Mouse (Mus musculus): ENCODE data around the gene Dpp4. TPM values are rescaled to one million over a fixed set of nuclear protein-coding genes. Genes with fewer than 3 reads are reported as not detected.

The Dpp4 gene
- 3.6 and 5.7 TPM in 2 replicates for polyA plus RNA-seq (2012; rRNA removed)

GRCm38 (mm10) chr2:62412081-62412821, at the start of gene Dpp4:
Dpp4 (minus strand) TSS chr2:62412231.
- DNase-seq (ENCODE audit: low spot score), result no peak

- no peak for DNase-seq (ENCODE audit: low spot score)
These were observed 48.9 kb upstream of the Dpp4 start for GRCm38 (mm10) chr2:62460815-62461450.

- no peak for DNase-seq (ENCODE audit: low spot score)
These were observed 48.2 kb upstream of the Dpp4 start for GRCm38 (mm10) chr2:62460231-62460710.

- no peak for DNase-seq (ENCODE audit: low spot score)
These were observed 47.5 kb upstream of the Dpp4 start for GRCm38 (mm10) chr2:62459241-62460174.

- DNase-seq (ENCODE audit: low spot score), result no peak
These were observed 46.0 kb upstream of the Dpp4 start for GRCm38 (mm10) chr2:62458070-62458469.

GRCm38 (mm10) chr2:62454991-62455390, 43.0 kb upstream of the Dpp4 start:
- no peak for DNase-seq (ENCODE audit: low spot score)

GRCm38 (mm10) chr2:62454033-62454432, 42.0 kb upstream of the Dpp4 start:
- DNase-seq (ENCODE audit: low spot score), result no peak

- no peak for DNase-seq (ENCODE audit: low spot score)
These were observed 38.3 kb upstream of the Dpp4 start for GRCm38 (mm10) chr2:62450364-62450763.

GRCm38 (mm10) chr2:62449692-62450346, 37.8 kb upstream of the Dpp4 start:
- no peak for DNase-seq (ENCODE audit: low spot score)

- DNase-seq (ENCODE audit: low spot score), result no peak
These were observed 28.9 kb upstream of the Dpp4 start for GRCm38 (mm10) chr2:62440802-62441544.

- DNase-seq (ENCODE audit: low spot score), result no peak
These were observed 28.1 kb upstream of the Dpp4 start for GRCm38 (mm10) chr2:62440083-62440482.

- DNase-seq (ENCODE audit: low spot score), result no peak
These were observed 19.3 kb upstream of the Dpp4 start for GRCm38 (mm10) chr2:62431245-62431795.

GRCm38 (mm10) chr2:62425941-62426340, 13.9 kb upstream of the Dpp4 start:
- no peak for DNase-seq (ENCODE audit: low spot score)

GRCm38 (mm10) chr2:62423343-62423776, 11.3 kb upstream of the Dpp4 start:
- no peak for DNase-seq (ENCODE audit: low spot score)

- no peak for DNase-seq (ENCODE audit: low spot score)
These were observed 10.7 kb upstream of the Dpp4 start for GRCm38 (mm10) chr2:62422515-62423342.

- no peak for DNase-seq (ENCODE audit: low spot score)
These were observed 9.2 kb upstream of the Dpp4 start for GRCm38 (mm10) chr2:62421229-62421628.

- no peak for DNase-seq (ENCODE audit: low spot score)
These were observed 8.0 kb upstream of the Dpp4 start for GRCm38 (mm10) chr2:62420045-62420444.

- no peak for DNase-seq (ENCODE audit: low spot score)
These were observed 5.2 kb upstream of the Dpp4 start for GRCm38 (mm10) chr2:62417233-62417632.

Measured in urinary bladder, adult 2 months (tissue).